Mouse (Mus musculus): ENCODE data around the gene Nfix. TPM values are rescaled to one million over a fixed set of nuclear protein-coding genes. Genes with fewer than 3 reads are reported as not detected.
A peak's percentile ranks its signal among the peaks of the same experiment; 100 is the strongest.

The Nfix gene
- total and polyA plus RNA-seq, 3 experiments = 68.7 to 297 (median 274) TPM

DNA sequence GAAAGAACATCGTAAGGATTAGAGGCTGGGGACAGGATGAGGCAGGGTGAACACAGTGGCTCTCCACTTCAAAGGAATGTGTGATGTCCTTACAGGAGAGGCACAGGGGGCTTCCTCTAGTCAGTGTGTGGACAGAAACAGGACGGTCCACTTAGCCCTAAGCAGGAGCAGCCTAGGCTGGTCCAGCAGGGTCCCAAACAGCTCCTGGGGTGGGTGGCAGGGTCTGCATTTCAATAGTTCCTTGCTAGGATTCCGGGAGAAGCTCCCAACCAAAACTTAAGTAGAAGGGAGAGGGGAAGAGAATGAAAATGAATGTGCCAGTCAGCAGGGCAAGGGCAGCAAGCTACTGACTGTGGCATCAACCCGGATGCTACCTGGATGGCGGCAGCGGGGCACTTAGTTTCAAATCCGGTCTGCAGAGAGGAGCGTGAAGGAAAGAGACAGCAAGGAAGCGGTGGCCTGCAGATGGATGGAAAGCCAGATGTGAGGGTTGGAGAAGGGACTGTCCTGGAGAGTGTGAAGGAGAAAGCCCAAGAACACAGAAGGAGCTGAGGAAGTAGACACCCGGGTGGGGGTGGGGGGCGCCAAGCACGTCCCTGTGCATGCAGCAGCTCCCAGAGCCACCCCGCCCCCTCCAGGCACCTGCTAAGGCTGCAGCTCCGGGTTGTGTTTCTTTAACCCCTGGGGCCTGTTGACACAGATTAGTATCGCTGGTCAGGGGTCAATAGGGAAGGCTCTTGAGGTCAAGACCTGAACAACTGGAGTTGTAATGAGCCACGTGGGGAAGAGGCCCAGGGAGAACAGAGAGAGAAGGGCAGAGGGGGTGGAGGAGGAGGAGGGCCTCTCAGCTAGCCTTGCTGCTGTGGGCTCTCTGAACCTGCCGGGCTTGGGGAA, 54.9 kb downstream of the Nfix start:
- Histone ChIP-seq H3K9ac (ENCODE audit: low read depth, low read length) (no peak overlapping the region; the same call in 1 of the 2 replicates), H3K36me3 (ENCODE audit: control insufficient read depth, insufficient read depth, low read length) (no peaks in the 10 kb centered on the region; the same call in 1 of the 2 replicates), H3K79me2 (replicated peaks; ENCODE audit: control insufficient read depth, insufficient read depth, low read length) (peaks cover 2% of the 10 kb centered on the region), H3K4me1 (ENCODE audit: control insufficient read depth, insufficient read depth, low read length) (peaks cover 35% of the 10 kb centered on the region), H3K27me3 (ENCODE audit: control insufficient read depth, insufficient read depth, low read length) (no peaks in the 10 kb centered on the region), H3K4me3 (no peak overlapping the region), H3K27ac (no peak overlapping the region)
- intact Hi-C loops (cut with DNase I) = no loop called here
- DNase-seq = no peak
- TF ChIP-seq POLR2A (IDR thresholded peaks at IDR 0.05; ENCODE audit: insufficient read depth, low read depth, low read length) (no peak), EP300 (IDR thresholded peaks at IDR 0.05; ENCODE audit: insufficient read depth, low read depth, low read length) (no peak), CTCF (IDR thresholded peaks at IDR 0.05) (no peak)
- WGBS = 38% methylated on average over 17 of the region's 17 CpGs

DNA sequence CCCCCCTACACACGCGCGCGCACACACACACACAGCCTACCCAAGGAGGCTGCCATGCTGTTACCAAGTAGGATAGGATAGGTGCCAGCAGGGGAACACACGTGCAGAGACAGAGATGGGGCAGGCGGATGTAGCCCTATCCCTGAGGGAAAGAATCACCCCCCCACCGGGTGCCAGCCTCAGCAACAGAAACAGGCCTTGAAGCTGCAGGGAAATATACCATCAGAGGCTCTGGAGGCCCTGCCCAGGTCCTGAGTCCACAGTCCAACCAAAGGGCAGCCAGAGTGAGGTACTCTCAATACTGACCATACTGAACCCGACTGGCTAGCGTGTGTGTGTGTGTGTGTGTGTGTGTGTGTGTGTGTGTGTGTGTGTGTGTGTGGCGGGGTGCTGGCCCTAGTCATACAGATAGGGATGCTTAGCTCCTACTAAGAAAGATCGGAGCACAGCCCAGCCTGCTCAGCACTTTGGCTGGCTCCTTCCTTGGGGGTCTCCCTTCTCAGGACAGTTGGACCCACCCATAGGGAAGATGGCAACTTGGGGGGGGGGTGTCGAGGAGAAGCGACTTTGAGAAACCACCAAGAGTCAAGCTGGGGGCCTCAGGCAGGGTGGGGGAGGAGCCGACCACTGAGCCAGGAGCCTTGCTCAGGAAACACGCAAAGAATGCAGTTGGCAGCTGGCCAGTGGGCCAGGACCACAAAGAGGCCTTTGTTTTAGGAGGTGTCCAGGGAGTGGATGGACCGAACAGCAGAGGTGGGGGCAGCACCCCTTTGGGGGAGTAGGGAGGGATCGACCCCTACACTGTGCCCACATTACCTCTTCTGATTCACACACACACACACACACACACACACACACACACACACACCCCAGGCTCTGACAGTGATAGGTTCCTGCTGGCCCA, 56.4 kb downstream of the Nfix start:
- no peaks in the 10 kb centered on the region; the same call in 1 of the 2 replicates for H3K36me3 ChIP-seq (ENCODE audit: control insufficient read depth, insufficient read depth, low read length)
- 23% methylated on average over 17 of the region's 17 CpGs for whole genome bisulfite sequencing
- peak overlapping the region; percentile 14; the same call in 1 of the 2 replicates for H3K9ac ChIP-seq (ENCODE audit: low read depth, low read length)
- H3K79me2 ChIP-seq (replicated peaks; ENCODE audit: control insufficient read depth, insufficient read depth, low read length) = peaks cover 2% of the 10 kb centered on the region; the same call in 1 of the 2 replicates
- TF ChIP-seq CTCF (IDR thresholded peaks at IDR 0.05) (no peak), EP300 (IDR thresholded peaks at IDR 0.05; ENCODE audit: insufficient read depth, low read depth, low read length) (0 out of 2 replicates have a peak, but pooled peaks have one; percentile 29), POLR2A (IDR thresholded peaks at IDR 0.05; ENCODE audit: insufficient read depth, low read depth, low read length) (no peak)
- H3K27ac ChIP-seq = peak overlapping the region; percentile 78
- DNase-seq = peak; percentile 83 to 84
- H3K4me3 ChIP-seq = no peak overlapping the region
- peaks cover 40% of the 10 kb centered on the region for H3K4me1 ChIP-seq (ENCODE audit: control insufficient read depth, insufficient read depth, low read length)
- no peaks in the 10 kb centered on the region for H3K27me3 ChIP-seq (ENCODE audit: control insufficient read depth, insufficient read depth, low read length)
- intact Hi-C loops (cut with DNase I) = no loop called here

GRCm38 (mm10) chr8:84743054-84743415, 57.1 kb downstream of the Nfix start:
- Histone ChIP-seq H3K36me3 (ENCODE audit: control insufficient read depth, insufficient read depth, low read length) (no peaks in the 10 kb centered on the region; the same call in 1 of the 2 replicates), H3K27me3 (ENCODE audit: control insufficient read depth, insufficient read depth, low read length) (no peaks in the 10 kb centered on the region), H3K9ac (ENCODE audit: low read depth, low read length) (peak overlapping the region; percentile 39), H3K4me1 (ENCODE audit: control insufficient read depth, insufficient read depth, low read length) (peaks cover 45% of the 10 kb centered on the region), H3K27ac (peak overlapping the region; percentile 78), H3K4me3 (no peak overlapping the region), H3K79me2 (replicated peaks; ENCODE audit: control insufficient read depth, insufficient read depth, low read length) (peaks cover 2% of the 10 kb centered on the region; the same call in 1 of the 2 replicates)
- WGBS = 42% methylated on average over 10 of the region's 10 CpGs
- TF ChIP-seq POLR2A (IDR thresholded peaks at IDR 0.05; ENCODE audit: insufficient read depth, low read depth, low read length) (no peak), EP300 (IDR thresholded peaks at IDR 0.05; ENCODE audit: insufficient read depth, low read depth, low read length) (0 out of 2 replicates have a peak, but pooled peaks have one; percentile 26)
- no peak for DNase-seq
- intact Hi-C loops (cut with DNase I) = no loop called here

GRCm38 (mm10) chr8:84742171-84743053, 57.7 kb downstream of the Nfix start:
- no peak for TF ChIP-seq EP300 (IDR thresholded peaks at IDR 0.05; ENCODE audit: insufficient read depth, low read depth, low read length)
- no peak for TF ChIP-seq CTCF (IDR thresholded peaks at IDR 0.05)
- no peak for TF ChIP-seq POLR2A (IDR thresholded peaks at IDR 0.05; ENCODE audit: insufficient read depth, low read depth, low read length)
- DNase-seq = peak; percentile 74 to 80
- H3K9ac ChIP-seq (ENCODE audit: low read depth, low read length) = peak overlapping the region; percentile 39
- no peak overlapping the region for H3K4me3 ChIP-seq
- intact Hi-C loops (cut with DNase I) = no loop called here
- H3K79me2 ChIP-seq (replicated peaks; ENCODE audit: control insufficient read depth, insufficient read depth, low read length) = peaks cover 2% of the 10 kb centered on the region; the same call in 1 of the 2 replicates
- H3K4me1 ChIP-seq (ENCODE audit: control insufficient read depth, insufficient read depth, low read length) = peaks cover 47% of the 10 kb centered on the region
- 53% methylated on average over 32 of the region's 32 CpGs for WGBS
- peak overlapping the region; percentile 78 for H3K27ac ChIP-seq
- no peaks in the 10 kb centered on the region; the same call in 1 of the 2 replicates for H3K36me3 ChIP-seq (ENCODE audit: control insufficient read depth, insufficient read depth, low read length)
- H3K27me3 ChIP-seq (ENCODE audit: control insufficient read depth, insufficient read depth, low read length) = no peaks in the 10 kb centered on the region

Data from heart, adult 2 months (tissue).